ENCODE assay signal across 8 mouse cellular contexts in genomic region chr5:142810710-142811599, GRCm38 (mm10). TPM values are rescaled to one million over a fixed set of nuclear protein-coding genes. Genes with fewer than 3 reads are reported as not detected.
DNase-seq lines count a peak whose midpoint lies in the region; ATAC-seq and TF ChIP-seq lines count a peak whose summit lies in the region.

No protein-coding gene starts in this region.

- no peaks in the 10 kb centered on the region for H3K9me3 ChIP-seq in hindbrain, postnatal 0 days (ENCODE audit: low read length)
- H3K9me3 ChIP-seq in neural tube, embryonic 13.5 days, result no peaks in the 10 kb centered on the region

- H3K36me3 ChIP-seq in hindbrain, postnatal 0 days (ENCODE audit: insufficient read depth, low read length), result no peaks in the 10 kb centered on the region
- peaks cover 51% of the 10 kb centered on the region for H3K36me3 ChIP-seq in neural tube, embryonic 13.5 days
- H3K36me3 ChIP-seq in kidney, adult 2 months (ENCODE audit: control insufficient read depth, insufficient read depth, low read length), result no peaks in the 10 kb centered on the region

- H3K27ac ChIP-seq in left cerebral cortex, adult 2 months, result peak overlapping the region; percentile 19; the same call in 1 of the 2 replicates
- H3K27ac ChIP-seq in hindbrain, postnatal 0 days, result peak overlapping the region; percentile 100; the same call in 1 of the 2 replicates
- H3K27ac ChIP-seq in neural tube, embryonic 13.5 days (replicated peaks), result peak overlapping the region; percentile 100; the same call in 1 of the 2 replicates
- H3K27ac ChIP-seq in kidney, adult 2 months (ENCODE audit: insufficient read depth, low read depth, low read length), result no peak overlapping the region

- peak overlapping the region; percentile 30; the same call in 1 of the 2 replicates for H3K4me3 ChIP-seq in left cerebral cortex, adult 2 months
- peak overlapping the region; percentile 98 for H3K4me3 ChIP-seq in hindbrain, postnatal 0 days (ENCODE audit: low read length)
- H3K4me3 ChIP-seq in neural tube, embryonic 13.5 days, result peak overlapping the region; percentile 97
- H3K4me3 ChIP-seq in kidney, adult 2 months (ENCODE audit: insufficient read depth, low read depth, low read length), result no peak overlapping the region

- H3K4me2 ChIP-seq in hindbrain, postnatal 0 days (ENCODE audit: low read depth, low read length), result peak overlapping the region; percentile 91
- peak overlapping the region; percentile 99 for H3K4me2 ChIP-seq in neural tube, embryonic 13.5 days

- H3K27me3 ChIP-seq in hindbrain, postnatal 0 days (ENCODE audit: insufficient read depth, low read length), result no peaks in the 10 kb centered on the region
- H3K27me3 ChIP-seq in neural tube, embryonic 13.5 days, result no peaks in the 10 kb centered on the region
- H3K27me3 ChIP-seq in kidney, adult 2 months (replicated peaks; ENCODE audit: control insufficient read depth, insufficient read depth, low read length), result no peaks in the 10 kb centered on the region

- intact Hi-C loops in left cerebral cortex, adult 2 months (cut with DNase I), result no loop called here
- intact Hi-C loops in left cerebral cortex, postnatal 36 days (cut with DNase I), result no loop called here

- TF ChIP-seq POLR2A in kidney, adult 2 months (IDR thresholded peaks at IDR 0.05; ENCODE audit: low read depth, low read length), result no peak

- 13% methylated on average over 20 of the region's 20 CpGs for WGBS in hindbrain, postnatal 0 days
- WGBS in neural tube, embryonic 13.5 days, result 14% methylated on average over 20 of the region's 20 CpGs
- WGBS in kidney, adult 2 months, result 49% methylated on average over 20 of the region's 20 CpGs

- H3K4me1 ChIP-seq in hindbrain, postnatal 0 days (ENCODE audit: insufficient read depth, low read length), result peaks cover 23% of the 10 kb centered on the region
- H3K4me1 ChIP-seq in neural tube, embryonic 13.5 days (replicated peaks), result peaks cover 58% of the 10 kb centered on the region
- peaks cover 27% of the 10 kb centered on the region for H3K4me1 ChIP-seq in kidney, adult 2 months (ENCODE audit: control insufficient read depth, insufficient read depth, low read length)

- TF ChIP-seq CTCF in left cerebral cortex, adult 2 months (IDR thresholded peaks at IDR 0.05), result no peak
- no peak for TF ChIP-seq CTCF in hindbrain, postnatal 0 days (IDR thresholded peaks at IDR 0.05; ENCODE audit: low read depth)
- TF ChIP-seq CTCF in kidney, adult 2 months (conservative IDR thresholded peaks at IDR 0.05; ENCODE audit: insufficient read depth, insufficient read length, low read depth, low read length), result no peak

- no peak for ATAC-seq in hindbrain, postnatal 0 days
- ATAC-seq in neural tube, embryonic 13.5 days (ENCODE audit: low read depth), result no peak
- ATAC-seq in erythroblast, adult 5-6 weeks (replicated peaks; ENCODE audit: low FRiP score, poor library complexity, severe bottlenecking), result no peak

- no peak for DNase-seq in left cerebral cortex, adult 2 months (ENCODE audit: extremely low spot score in 1 of 2, low spot score in 2 of 2)
- no peak for DNase-seq in left cerebral cortex, postnatal 36 days (ENCODE audit: low spot score in 2 of 2)
- peak; percentile 83 for DNase-seq in embryo, embryonic 10.5 days (ENCODE audit: low spot score)
- DNase-seq in hindbrain, postnatal 0 days (ENCODE audit: low spot score), result no peak
- DNase-seq in layer of hippocampus, adult 18-20 months (ENCODE audit: low spot score in 2 of 2), result no peak
- DNase-seq in kidney, adult 2 months, result no peak

- H3K9ac ChIP-seq in hindbrain, postnatal 0 days (replicated peaks; ENCODE audit: low read length), result peak overlapping the region; percentile 100
- peak overlapping the region; percentile 99 for H3K9ac ChIP-seq in neural tube, embryonic 13.5 days

RNA-seq across cellular contexts. Expression of gene Tnrc18, which starts 6.5 kb away (rescaled TPM):
- total RNA-seq in left cerebral cortex, adult 2 months (2021), result 100 to 1,000 TPM; 139 to 141 TPM
- total RNA-seq in left cerebral cortex, postnatal 36 days (2021), result 100 to 1,000 TPM; 117 to 147 TPM
- 134 and 137 TPM in 2 replicates for total RNA-seq in hindbrain, postnatal 0 days (2014; rRNA removed)
- polyA plus RNA-seq in hindbrain, postnatal 0 days (2015; fragmentation: Nextera tagmentation; extraction: Ambion mirVana), result 17.0 and 19.9 TPM in 2 replicates
- polyA plus RNA-seq in neural tube, embryonic 13.5 days (2015; fragmentation: Nextera tagmentation; extraction: Ambion mirVana), result 30.3 and 31.1 TPM in 2 replicates
- 5.4 and 7.9 TPM in 2 replicates for total RNA-seq in erythroblast, adult 5-6 weeks (2015; ENCODE audit: low replicate concordance)
- 5.0 and 6.0 TPM in 2 replicates for total RNA-seq in erythroblast, adult 5-6 weeks (2017; ENCODE audit: low replicate concordance)
- 100 to 1,000 TPM; 135 to 137 TPM for total RNA-seq in layer of hippocampus, adult 18-20 months (2021)
- 32.1 and 40.8 TPM in 2 replicates for polyA plus RNA-seq in kidney, adult 2 months (2012; rRNA removed)

Comparison
In these comparisons a context has a peak if more than half of its experiments do, and no peak if none do; other contexts are left out.
1. RNA of gene Tnrc18, which starts 6.5 kb away (total RNA-seq): 117 to 147 TPM in left cerebral cortex, postnatal 36 days, 139 to 141 TPM in left cerebral cortex, adult 2 months, 134 to 137 TPM in hindbrain, postnatal 0 days and 135 to 137 TPM in layer of hippocampus, adult 18-20 months; 5.0 to 7.9 TPM in erythroblast, adult 5-6 weeks; every median in the first group is over 10 times any median in the second.